Mouse (Mus musculus) liver, adult 2 months (tissue): ENCODE measurements at regions not wholly inside any gene's neighbourhood (a gene's known extent, or its start where the extent isn't known, plus 50 kb on each side); places are given as distances from the start of the nearest gene placed in this dataset.

Experiments used
- CTCF ChIP-seq: fragments of 200-500 bp; IDR thresholded peaks from 2 replicates; pipeline ENCODE4 v1.5.1; 2011; ENCODE audit warnings: low read depth, low read length, control low read depth
- POLR2A ChIP-seq: fragments of 200-500 bp; IDR thresholded peaks from 2 replicates; pipeline ENCODE4 v1.6.1; 2011; ENCODE audit warnings: low read length, control low read depth; ENCODE audit not compliant: insufficient read depth; ENCODE audit errors: extremely low read depth

- TF ChIP-seq POLR2A (no peak), CTCF (no peak)
Observed at GRCm38 (mm10) chr3:14958277-14958676, 72.2 kb downstream of the Car2 start.
